Mouse (Mus musculus) cortical plate, adult 2 months (tissue): ENCODE measurements at regions not wholly inside any gene's neighbourhood (a gene's known extent, or its start where the extent isn't known, plus 50 kb on each side); places are given as distances from the start of the nearest gene placed in this dataset.

ENCODE experiments used
- CTCF ChIP-seq: fragments of 200-500 bp; IDR thresholded peaks from 2 replicates; pipeline ENCODE4 v1.5.1; 2011; ENCODE audit warnings: mild to moderate bottlenecking, control low read depth, low read length; ENCODE audit not compliant: insufficient read depth; ENCODE audit errors: extremely low read depth
- POLR2A ChIP-seq: fragments of 200-500 bp; IDR thresholded peaks from 2 replicates; pipeline ENCODE4 v1.6.1; 2011; ENCODE audit warnings: mild to moderate bottlenecking, low read length, control low read depth; ENCODE audit not compliant: insufficient read depth; ENCODE audit errors: extremely low read depth

DNA sequence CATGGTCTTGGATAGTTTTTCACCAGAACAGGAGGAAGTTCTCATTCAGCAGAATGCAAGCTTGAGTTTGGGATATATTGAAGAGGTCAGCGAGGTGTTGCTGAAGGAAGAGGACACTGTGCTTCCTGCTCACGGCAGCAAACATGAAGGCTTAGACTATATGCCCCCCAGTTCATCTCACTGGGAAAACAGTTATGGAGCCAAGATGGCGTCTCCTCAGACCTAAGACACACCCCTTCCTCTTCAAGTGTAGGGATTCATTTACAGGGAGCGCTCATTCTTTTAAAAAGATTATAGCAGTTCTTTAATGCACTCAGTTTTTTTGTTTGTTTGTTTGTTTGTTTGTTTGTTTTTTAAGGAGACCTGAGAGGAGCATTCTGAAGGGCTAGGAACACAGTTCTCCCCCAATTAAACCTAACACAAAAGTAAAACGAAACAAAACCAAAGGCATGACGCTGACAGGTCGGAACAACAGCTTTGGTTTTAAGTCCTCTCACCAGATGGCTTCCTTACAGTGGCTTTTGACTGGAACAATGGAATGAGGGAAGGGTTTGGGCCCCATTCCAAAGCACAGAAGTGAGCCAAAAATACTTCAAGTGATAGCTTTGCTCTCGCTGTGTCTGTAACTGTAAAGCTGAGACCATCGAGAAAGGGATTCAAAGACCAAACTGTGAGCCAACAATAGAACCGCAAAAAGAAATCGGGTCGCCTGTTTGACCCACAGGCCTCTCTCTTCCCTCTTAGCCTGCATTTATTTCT is 99.5 kb upstream of the Tmem150c start:
- TF ChIP-seq CTCF (no peak), POLR2A (no peak)
